Mouse (Mus musculus) lung, postnatal 0 days (tissue): ENCODE results near the gene Acsm2. TPM values are rescaled to one million over a fixed set of nuclear protein-coding genes. Genes with fewer than 3 reads are reported as not detected.
A peak's percentile ranks its signal among the peaks of the same experiment; 100 is the strongest.

Experiments used
- ATAC-seq: fragments of 200-750 bp; cut with Nextera tagmentation; 2 replicates; pipeline ENCODE4 v1.8.0; 2017; ENCODE audit warnings: moderate library complexity
- DNase-seq: peaks from one replicate; pipeline ENCODE4 v3.0.0-alpha.2; 2016; ENCODE audit warnings: low spot score
- H3K27ac ChIP-seq: fragments of 300-500 bp; sonication (generic); 2 replicates; pipeline ENCODE4 v1.5.1; 2014; ENCODE audit warnings: antibody characterized with exemption, mild to moderate bottlenecking, low read length, mixed read lengths
- H3K27me3 ChIP-seq: fragments of 300-500 bp; sonication (generic); replicated peaks from 2 replicates; pipeline ENCODE4 v1.6.1; 2014; ENCODE audit warnings: low read length, mixed read lengths; ENCODE audit not compliant: insufficient read depth
- H3K36me3 ChIP-seq: fragments of 300-500 bp; sonication (generic); 2 replicates; pipeline ENCODE4 v1.6.1; 2014; ENCODE audit warnings: low read length, mixed read lengths; ENCODE audit not compliant: insufficient read depth
- H3K4me1 ChIP-seq: fragments of 300-500 bp; sonication (generic); 2 replicates; pipeline ENCODE4 v1.6.1; 2014; ENCODE audit warnings: antibody characterized with exemption, low read depth, low read length, mixed read lengths; ENCODE audit not compliant: insufficient read depth
- H3K4me2 ChIP-seq: fragments of 300-500 bp; sonication (generic); replicated peaks from 2 replicates; pipeline ENCODE4 v1.6.1; 2014; ENCODE audit warnings: low read depth, mild to moderate bottlenecking, low read length, moderate library complexity, mixed read lengths
- H3K4me3 ChIP-seq: fragments of 300-500 bp; sonication (generic); 2 replicates; pipeline ENCODE4 v1.5.1; 2014; ENCODE audit warnings: low read depth, low read length
- H3K9ac ChIP-seq: fragments of 300-500 bp; sonication (generic); replicated peaks from 2 replicates; pipeline ENCODE4 v1.6.1; 2014; ENCODE audit warnings: low read depth, mild to moderate bottlenecking
- H3K9me3 ChIP-seq: fragments of 300-500 bp; sonication (generic); 2 replicates; pipeline ENCODE4 v1.6.1; 2016; ENCODE audit warnings: low read length, mixed read lengths
- CTCF ChIP-seq: IDR thresholded peaks from 2 replicates; pipeline ENCODE4 v1.5.1; 2016; ENCODE audit warnings: antibody characterized with exemption, mild to moderate bottlenecking
- EP300 ChIP-seq: IDR thresholded peaks from 2 replicates; pipeline ENCODE4 v1.6.1; 2016; ENCODE audit warnings: antibody characterized with exemption, mild to moderate bottlenecking, control low read depth
- WGBS: fragments of 180-500 bp; shearing (Covaris S2); extraction: QIAGEN DNeasy Blood & Tissue Kit; methylation state at CpG from one replicate; pipeline ENCODE4 v1.1.7; 2014; 5-methylcytosine and 5-hydroxymethylcytosine counted together
- polyA plus RNA-seq: library from polyadenylated mRNA; unstranded; fragments of >200 nt; fragmentation: Nextera tagmentation; extraction: Ambion mirVana; gene quantifications from 2 replicates; pipeline ENCODE4 v1.2.1, GENCODE M21; 2015

The Acsm2 gene
- polyA plus RNA-seq, 1 experiment from 2014 or later: not detected

DNA sequence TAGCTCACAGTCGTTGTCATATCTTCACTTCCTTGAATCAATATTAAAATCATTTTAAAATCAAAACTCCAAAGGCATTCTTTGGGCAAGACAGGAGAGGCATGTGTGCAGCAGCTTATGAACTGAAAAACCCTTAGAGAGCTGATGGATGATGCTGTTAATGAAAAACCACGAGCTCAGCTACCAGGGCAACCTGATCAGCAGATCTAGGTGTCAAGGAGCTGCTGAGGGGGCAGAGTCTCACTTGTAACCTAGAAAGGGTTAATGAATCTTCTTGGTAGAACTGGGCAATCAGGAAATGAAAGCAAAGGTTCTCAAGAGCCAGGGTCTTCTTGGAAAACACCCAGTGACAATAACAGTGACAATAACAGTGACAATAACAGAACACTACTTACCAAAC lies 42.4 kb downstream of the Acsm2 start:
- H3K4me1 ChIP-seq: no peaks in the 10 kb centered on the region

DNA sequence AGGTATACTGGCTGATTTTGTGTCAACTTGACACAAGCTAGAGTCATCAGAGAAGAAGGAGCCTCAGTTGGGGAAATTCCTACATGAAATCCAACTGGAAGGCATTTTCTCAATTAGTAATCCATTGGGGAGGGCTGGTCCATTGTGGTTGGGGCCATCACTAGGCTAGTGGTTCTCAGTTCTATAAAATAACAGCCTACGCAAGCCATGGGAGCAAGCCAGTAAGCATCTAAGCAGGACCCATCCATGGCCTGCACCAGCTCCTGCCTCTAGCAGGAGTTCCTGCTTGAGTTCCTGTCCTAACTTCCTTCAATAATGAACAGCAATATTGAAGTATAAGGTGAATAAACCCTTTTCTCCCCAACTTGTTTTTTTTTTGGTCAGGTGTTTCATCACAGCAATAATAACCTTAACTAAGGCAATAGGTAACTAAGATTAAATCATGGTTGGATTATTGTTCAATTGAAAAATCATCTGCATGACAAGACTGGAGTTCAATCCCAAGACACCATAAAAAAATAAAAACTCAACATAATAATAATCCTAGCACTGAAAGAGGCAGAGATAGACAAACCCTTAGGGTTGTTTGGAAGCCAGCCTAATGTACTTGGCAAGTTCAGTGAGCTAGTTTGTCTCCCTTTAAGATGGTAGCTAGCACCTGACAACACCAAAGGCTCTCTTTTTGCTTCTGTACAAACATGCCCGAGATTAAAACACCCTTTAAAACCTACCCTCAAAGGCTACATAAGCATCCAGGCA lies 47.2 kb downstream of the Acsm2 start:
- no peak overlapping the region for H3K27ac ChIP-seq
- no peak overlapping the region for H3K4me3 ChIP-seq
- no peak overlapping the region for H3K9ac ChIP-seq
- H3K9me3 ChIP-seq: no peaks in the 10 kb centered on the region
- H3K36me3 ChIP-seq: no peaks in the 10 kb centered on the region
- DNase-seq: no peak
- no peaks in the 10 kb centered on the region for H3K27me3 ChIP-seq
- TF ChIP-seq EP300: no peak
- no peaks in the 10 kb centered on the region for H3K4me1 ChIP-seq
- H3K4me2 ChIP-seq: no peak overlapping the region
- WGBS: 63% methylated on average over 2 of the region's 2 CpGs
- no peak for ATAC-seq

More for the DNA sequence above, 42.4 kb downstream of the Acsm2 start:
- H3K4me3 ChIP-seq: no peak overlapping the region
- no peaks in the 10 kb centered on the region for H3K36me3 ChIP-seq
- H3K4me2 ChIP-seq: no peak overlapping the region
- no peaks in the 10 kb centered on the region for H3K27me3 ChIP-seq
- TF ChIP-seq EP300 (no peak), CTCF (no peak)
- H3K9me3 ChIP-seq: no peaks in the 10 kb centered on the region
- WGBS: 28% methylated on average over 2 of the region's 2 CpGs
- DNase-seq (no peak), ATAC-seq (no peak)
- H3K9ac ChIP-seq: no peak overlapping the region
- no peak overlapping the region for H3K27ac ChIP-seq

DNA sequence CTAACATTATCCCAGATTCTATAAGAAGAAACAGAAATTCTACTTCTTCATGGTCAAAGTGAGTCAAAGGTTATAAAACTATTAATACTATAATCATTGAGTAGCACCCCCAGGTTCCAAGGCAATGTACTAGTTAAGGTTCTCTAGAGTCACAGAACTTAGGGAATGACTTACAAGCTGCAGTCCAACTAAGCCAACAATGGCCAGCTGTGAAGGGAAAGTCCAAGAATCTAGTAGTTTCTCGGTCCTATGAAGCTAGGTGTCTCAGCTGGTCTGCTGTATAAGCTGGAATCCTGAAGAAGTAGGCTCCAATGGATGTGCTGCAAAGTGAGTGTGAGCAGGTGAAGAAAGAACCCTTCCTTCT lies 47.8 kb downstream of the Acsm2 start:
- no peak for ATAC-seq
- H3K27ac ChIP-seq: no peak overlapping the region
- DNase-seq: no peak
- no peaks in the 10 kb centered on the region for H3K4me1 ChIP-seq
- no peak overlapping the region for H3K4me3 ChIP-seq
- TF ChIP-seq EP300 (no peak), CTCF (no peak)
- no peaks in the 10 kb centered on the region for H3K36me3 ChIP-seq
- H3K27me3 ChIP-seq: no peaks in the 10 kb centered on the region
- no peak overlapping the region for H3K9ac ChIP-seq
- no peak overlapping the region for H3K4me2 ChIP-seq
- 61% methylated on average over 1 of the region's 1 CpGs for WGBS
- no peaks in the 10 kb centered on the region for H3K9me3 ChIP-seq

DNA sequence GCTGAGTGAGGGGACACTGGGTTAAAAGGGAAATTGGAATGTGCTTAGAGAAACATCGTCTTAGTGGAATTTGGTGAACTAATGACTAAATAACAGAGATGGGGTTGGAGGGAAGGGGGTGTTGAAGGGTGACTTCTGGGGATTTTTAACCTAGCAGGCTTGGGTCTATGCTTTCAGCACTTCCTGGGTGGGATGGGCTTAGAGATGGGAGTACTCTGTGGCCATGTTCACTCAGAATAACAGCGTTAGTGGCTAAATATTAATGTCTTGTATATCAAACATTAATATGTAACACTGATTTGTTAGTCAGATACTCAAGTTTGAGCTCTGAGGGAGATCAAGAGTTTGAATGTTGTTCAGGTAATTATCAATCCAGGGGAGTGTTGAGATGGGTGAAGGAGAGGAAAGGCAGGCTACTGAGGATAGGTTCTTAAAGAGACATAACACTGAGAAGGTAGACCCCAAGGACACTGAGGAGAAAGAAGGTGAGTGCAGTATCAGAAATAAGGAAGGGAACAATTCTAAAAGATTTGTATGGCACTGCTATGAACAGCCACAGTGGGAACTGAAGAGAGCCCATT lies 50.9 kb downstream of the Acsm2 start:
- H3K27me3 ChIP-seq: no peaks in the 10 kb centered on the region
- ATAC-seq: no peak
- H3K9ac ChIP-seq: no peak overlapping the region
- H3K4me3 ChIP-seq: no peak overlapping the region
- H3K9me3 ChIP-seq: no peaks in the 10 kb centered on the region
- DNase-seq: no peak
- 54% methylated on average over 2 of the region's 2 CpGs for WGBS
- no peaks in the 10 kb centered on the region for H3K36me3 ChIP-seq
- no peak overlapping the region for H3K27ac ChIP-seq
- no peak for TF ChIP-seq EP300
- TF ChIP-seq CTCF: no peak
- H3K4me2 ChIP-seq: no peak overlapping the region
- no peaks in the 10 kb centered on the region for H3K4me1 ChIP-seq

DNA sequence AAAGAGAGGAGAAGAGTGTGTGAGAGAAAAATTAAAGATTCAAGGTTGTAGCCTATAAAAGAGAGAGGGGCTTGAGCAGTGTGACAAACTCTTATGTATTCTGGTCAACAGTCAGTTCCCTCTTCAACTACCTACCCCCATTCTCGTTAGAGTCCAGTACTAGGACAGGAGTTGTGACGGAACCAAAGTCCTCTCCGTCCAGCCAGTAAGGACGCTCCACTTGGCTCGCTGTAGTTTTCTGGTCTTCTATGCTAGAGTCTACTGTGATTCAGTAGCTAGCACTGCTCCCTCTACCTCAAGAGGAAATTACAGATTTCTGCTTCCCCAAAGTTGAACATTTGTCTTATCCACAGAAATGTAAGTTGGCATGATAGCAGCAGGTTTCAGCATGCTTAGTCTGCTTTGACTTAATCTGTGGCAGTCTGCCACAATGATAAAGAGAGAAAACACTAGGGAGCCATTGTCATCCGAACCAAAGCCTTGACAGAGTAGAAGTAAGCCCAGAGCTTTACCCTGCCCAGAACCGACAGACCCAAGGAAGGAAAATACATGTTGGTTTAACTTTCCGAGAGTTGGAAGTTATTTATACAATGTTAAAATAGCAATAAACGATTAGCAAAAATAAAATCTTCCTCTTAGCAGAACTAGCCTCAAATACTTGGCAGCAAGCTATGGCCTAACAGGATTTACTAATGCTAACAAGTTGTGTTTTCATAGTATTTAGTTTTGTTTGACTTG lies 52.0 kb downstream of the Acsm2 start:
- no peak overlapping the region for H3K4me3 ChIP-seq
- DNase-seq (no peak), ATAC-seq (0 out of 2 replicates have a peak, but pooled peaks have one; percentile 11)
- H3K4me1 ChIP-seq: no peaks in the 10 kb centered on the region
- H3K27me3 ChIP-seq: no peaks in the 10 kb centered on the region
- H3K27ac ChIP-seq: no peak overlapping the region
- TF ChIP-seq CTCF: no peak
- TF ChIP-seq EP300: no peak
- H3K36me3 ChIP-seq: no peaks in the 10 kb centered on the region
- H3K9me3 ChIP-seq: no peaks in the 10 kb centered on the region
- 53% methylated on average over 9 of the region's 9 CpGs for WGBS
- no peak overlapping the region for H3K9ac ChIP-seq
- H3K4me2 ChIP-seq: no peak overlapping the region

DNA sequence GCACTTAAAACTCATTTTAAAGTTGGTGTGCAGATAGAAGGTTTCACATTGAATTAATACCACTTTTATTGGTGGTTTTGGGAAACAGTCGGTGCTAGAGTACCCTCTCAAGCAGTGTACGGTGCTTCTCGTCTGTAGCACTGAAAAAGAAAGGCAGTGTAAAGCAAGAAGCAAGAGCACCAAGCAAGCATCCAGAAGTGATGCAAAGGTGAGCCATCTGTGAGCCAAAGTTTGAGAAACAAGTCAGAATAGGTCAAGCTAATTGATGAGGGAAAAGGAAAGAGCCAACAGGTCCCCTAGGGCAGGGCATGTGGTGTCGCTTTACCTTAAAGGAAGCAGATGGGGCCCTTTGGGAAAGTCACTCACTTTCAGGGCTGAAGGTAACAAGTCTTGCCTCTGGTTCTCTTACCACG lies 52.5 kb downstream of the Acsm2 start, which contains the start of gene Acsm1:
Gene Acsm1 (plus strand): TSS at position 363 of the 413 bp plus-strand sequence.
- no peaks in the 10 kb centered on the region for H3K9me3 ChIP-seq
- H3K4me3 ChIP-seq: no peak within 1 kb of the TSS
- TF ChIP-seq EP300: no peak
- no peak within 1 kb of the TSS for H3K27ac ChIP-seq
- 53% methylated on average over 5 of the region's 5 CpGs for WGBS
- ATAC-seq (0 out of 2 replicates have a peak, but pooled peaks have one; percentile 32), DNase-seq (peak; percentile 25)
- H3K4me1 ChIP-seq: no peaks in the 10 kb centered on the region
- no peak within 1 kb of the TSS for H3K4me2 ChIP-seq
- H3K9ac ChIP-seq: no peak within 1 kb of the TSS
- no peaks in the 10 kb centered on the region for H3K27me3 ChIP-seq
- no peaks in the 10 kb centered on the region for H3K36me3 ChIP-seq
